Mouse (Mus musculus): ENCODE results near the gene Prep.

Prep gene

GRCm38 (mm10) chr10:45092080-45093056, 25.4 kb downstream of the Prep start:
- TF ChIP-seq GATA4 (IDR thresholded peaks at IDR 0.05; ENCODE audit: insufficient replicate concordance, low read length), result no peak

GRCm38 (mm10) chr10:45098751-45099150, 31.7 kb downstream of the Prep start:
- no peak for TF ChIP-seq GATA4 (IDR thresholded peaks at IDR 0.05; ENCODE audit: insufficient replicate concordance, low read length)

- peak; percentile 42; the same call in 1 of the 2 replicates for TF ChIP-seq GATA4 (IDR thresholded peaks at IDR 0.05; ENCODE audit: insufficient replicate concordance, low read length)
These were observed 33.5 kb downstream of the Prep start for GRCm38 (mm10) chr10:45100473-45100872.

GRCm38 (mm10) chr10:45103184-45103583, 36.2 kb downstream of the Prep start:
- no peak for TF ChIP-seq GATA4 (IDR thresholded peaks at IDR 0.05; ENCODE audit: insufficient replicate concordance, low read length)

- no peak for TF ChIP-seq GATA4 (IDR thresholded peaks at IDR 0.05; ENCODE audit: insufficient replicate concordance, low read length)
These were observed 37.1 kb downstream of the Prep start for GRCm38 (mm10) chr10:45104098-45104497.

GRCm38 (mm10) chr10:45104535-45105079, 37.6 kb downstream of the Prep start:
- no peak for TF ChIP-seq GATA4 (IDR thresholded peaks at IDR 0.05; ENCODE audit: insufficient replicate concordance, low read length)

GRCm38 (mm10) chr10:45106541-45106940, 39.5 kb downstream of the Prep start:
- TF ChIP-seq GATA4 (IDR thresholded peaks at IDR 0.05; ENCODE audit: insufficient replicate concordance, low read length), result no peak

GRCm38 (mm10) chr10:45107313-45107712, 40.3 kb downstream of the Prep start:
- no peak for TF ChIP-seq GATA4 (IDR thresholded peaks at IDR 0.05; ENCODE audit: insufficient replicate concordance, low read length)

- no peak for TF ChIP-seq GATA4 (IDR thresholded peaks at IDR 0.05; ENCODE audit: insufficient replicate concordance, low read length)
These were observed 42.0 kb downstream of the Prep start for GRCm38 (mm10) chr10:45109041-45109440.

- no peak for TF ChIP-seq GATA4 (IDR thresholded peaks at IDR 0.05; ENCODE audit: insufficient replicate concordance, low read length)
These were observed 43.0 kb downstream of the Prep start for GRCm38 (mm10) chr10:45109974-45110373.

- TF ChIP-seq GATA4 (IDR thresholded peaks at IDR 0.05; ENCODE audit: insufficient replicate concordance, low read length), result no peak
These were observed 45.9 kb downstream of the Prep start for GRCm38 (mm10) chr10:45112927-45113326.

GRCm38 (mm10) chr10:45114462-45114861, 47.5 kb downstream of the Prep start:
- no peak for TF ChIP-seq GATA4 (IDR thresholded peaks at IDR 0.05; ENCODE audit: insufficient replicate concordance, low read length)

GRCm38 (mm10) chr10:45116832-45117231, 49.8 kb downstream of the Prep start:
- TF ChIP-seq GATA4 (IDR thresholded peaks at IDR 0.05; ENCODE audit: insufficient replicate concordance, low read length), result no peak

- no peak for TF ChIP-seq GATA4 (IDR thresholded peaks at IDR 0.05; ENCODE audit: insufficient replicate concordance, low read length)
These were observed 51.4 kb downstream of the Prep start for GRCm38 (mm10) chr10:45118389-45118788.

- no peak for TF ChIP-seq GATA4 (IDR thresholded peaks at IDR 0.05; ENCODE audit: insufficient replicate concordance, low read length)
These were observed 54.6 kb downstream of the Prep start for GRCm38 (mm10) chr10:45121637-45122036.

- no peak for TF ChIP-seq GATA4 (IDR thresholded peaks at IDR 0.05; ENCODE audit: insufficient replicate concordance, low read length)
These were observed 55.5 kb downstream of the Prep start for GRCm38 (mm10) chr10:45122476-45122875.
